Mouse (Mus musculus) testis, postnatal 14 days (tissue): ENCODE data around the gene D630003M21Rik.

Experiments used
- DNase-seq: peaks from one replicate; pipeline ENCODE4 v3.0.0; 2021; ENCODE audit warnings: low spot score

D630003M21Rik gene

GRCm38 (mm10) chr2:158228670-158229502 lies at the start of gene D630003M21Rik:
TSS of gene D630003M21Rik (minus strand) at chr2:158229222.
- DNase-seq = no peak

- DNase-seq = no peak
These were observed 47.9 kb upstream of the D630003M21Rik start for GRCm38 (mm10) chr2:158276878-158277277.

GRCm38 (mm10) chr2:158276451-158276850 lies 47.4 kb upstream of the D630003M21Rik start:
- no peak for DNase-seq

- DNase-seq = no peak
These were observed 46.8 kb upstream of the D630003M21Rik start for GRCm38 (mm10) chr2:158275811-158276210.

GRCm38 (mm10) chr2:158275349-158275748 lies 46.3 kb upstream of the D630003M21Rik start:
- DNase-seq = no peak

GRCm38 (mm10) chr2:158273646-158274045 lies 44.6 kb upstream of the D630003M21Rik start:
- no peak for DNase-seq

- DNase-seq = no peak
These were observed 41.0 kb upstream of the D630003M21Rik start for GRCm38 (mm10) chr2:158270017-158270416.

- DNase-seq = no peak
These were observed 35.9 kb upstream of the D630003M21Rik start for GRCm38 (mm10) chr2:158264877-158265276.

GRCm38 (mm10) chr2:158259498-158259897 lies 30.5 kb upstream of the D630003M21Rik start:
- no peak for DNase-seq

GRCm38 (mm10) chr2:158258781-158259180 lies 29.8 kb upstream of the D630003M21Rik start:
- peak; percentile 75 for DNase-seq

GRCm38 (mm10) chr2:158258005-158258418 lies 29.0 kb upstream of the D630003M21Rik start, which contains the start of gene Bpi:
TSS of gene Bpi (plus strand) at chr2:158258094.
- DNase-seq = peak; percentile 38

GRCm38 (mm10) chr2:158256894-158257293 lies 27.9 kb upstream of the D630003M21Rik start:
- no peak for DNase-seq

- peak; percentile 18 for DNase-seq
These were observed 24.8 kb upstream of the D630003M21Rik start for GRCm38 (mm10) chr2:158253806-158254205.

- DNase-seq = no peak
These were observed 21.5 kb upstream of the D630003M21Rik start for GRCm38 (mm10) chr2:158250558-158250957.

- peak; percentile 68 for DNase-seq
These were observed 19.3 kb upstream of the D630003M21Rik start for GRCm38 (mm10) chr2:158248318-158248717.

GRCm38 (mm10) chr2:158247852-158248251 lies 18.8 kb upstream of the D630003M21Rik start:
- DNase-seq = no peak

- DNase-seq = no peak
These were observed 16.2 kb upstream of the D630003M21Rik start for GRCm38 (mm10) chr2:158245072-158245817.

- peak; percentile 68 for DNase-seq
These were observed 14.3 kb upstream of the D630003M21Rik start for GRCm38 (mm10) chr2:158243129-158243870.

GRCm38 (mm10) chr2:158242170-158242896 lies 13.3 kb upstream of the D630003M21Rik start:
- no peak for DNase-seq

- no peak for DNase-seq
These were observed 12.2 kb upstream of the D630003M21Rik start for GRCm38 (mm10) chr2:158241126-158241738.

GRCm38 (mm10) chr2:158238101-158238500 lies 9.1 kb upstream of the D630003M21Rik start:
- DNase-seq = no peak
